Mouse (Mus musculus): ENCODE results near the gene Mrpl50.
"Not testable (repeated sequence)": the region's sequence is repeated elsewhere in the genome, so short reads cannot be mapped to it uniquely, and the experiment has no call there.

Gene Mrpl50

GRCm38 (mm10) chr4:49520572-49521340 lies at the start of gene Mrpl50, which contains the start of gene Zfp189:
Gene Mrpl50, minus strand, starts transcription at chr4:49521093.
Gene Zfp189, plus strand, starts transcription at chr4:49521176.
- peak; percentile 96 for DNase-seq

DNA sequence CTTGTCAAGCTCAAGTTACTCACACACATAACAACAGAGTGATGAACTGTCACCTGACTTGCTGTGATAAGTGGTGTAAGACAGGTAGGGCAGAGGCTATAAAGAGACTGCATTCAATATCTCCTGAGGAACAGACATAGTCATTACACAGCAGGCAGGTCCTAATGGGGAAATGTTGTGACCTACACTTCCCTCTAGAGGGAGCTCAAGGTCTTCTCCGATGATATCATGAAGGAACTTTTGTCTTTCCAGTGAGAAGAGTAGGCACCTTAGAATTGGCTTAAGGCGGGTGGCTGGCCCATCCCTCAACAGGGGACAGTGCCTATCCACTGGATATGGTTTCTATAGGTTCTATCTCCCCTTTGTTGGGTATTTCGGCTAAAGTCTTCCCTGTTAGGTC lies 46.7 kb upstream of the Mrpl50 start:
- DNase-seq, result peak; percentile 57

DNA sequence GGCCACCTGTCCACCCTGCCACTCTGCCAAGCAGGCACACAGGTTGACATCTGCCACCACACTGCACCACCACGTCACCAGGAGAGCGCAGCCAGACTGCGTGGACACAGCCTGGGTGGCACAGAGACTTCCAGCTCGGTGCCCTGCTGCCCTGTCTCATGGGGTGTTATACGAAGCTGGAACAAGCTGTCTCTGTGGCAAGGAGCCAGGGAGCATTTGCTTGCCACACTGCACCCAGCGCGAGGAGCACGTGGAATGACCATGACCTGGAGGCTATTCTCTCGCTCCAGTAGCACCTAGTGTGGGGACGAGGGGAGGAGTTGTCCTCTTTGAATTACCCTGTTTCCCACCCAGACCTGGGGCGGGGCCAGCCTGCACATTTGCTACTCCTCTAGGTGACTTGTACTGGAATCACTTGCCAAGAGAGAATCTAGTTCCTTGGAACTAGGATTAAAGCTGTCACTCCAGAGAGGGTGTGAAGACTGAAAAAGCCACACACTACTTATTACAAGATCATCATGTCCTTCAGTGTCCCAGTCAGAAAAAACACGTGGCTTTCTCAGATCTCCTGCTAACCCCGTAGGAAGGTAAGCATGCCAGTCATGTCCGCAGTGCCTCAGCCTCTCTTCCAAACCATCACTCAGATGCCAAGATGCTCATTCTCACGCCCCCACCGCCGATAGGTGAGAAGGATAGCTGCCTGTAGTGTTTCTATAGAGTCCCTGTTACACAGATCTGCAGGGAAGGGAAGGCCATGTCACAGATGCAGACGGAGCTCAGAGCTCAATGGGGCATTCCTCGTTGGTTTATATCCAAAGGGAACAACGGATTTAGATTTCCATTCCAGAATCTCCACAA lies 39.3 kb upstream of the Mrpl50 start:
- DNase-seq, result peak; percentile 90

DNA sequence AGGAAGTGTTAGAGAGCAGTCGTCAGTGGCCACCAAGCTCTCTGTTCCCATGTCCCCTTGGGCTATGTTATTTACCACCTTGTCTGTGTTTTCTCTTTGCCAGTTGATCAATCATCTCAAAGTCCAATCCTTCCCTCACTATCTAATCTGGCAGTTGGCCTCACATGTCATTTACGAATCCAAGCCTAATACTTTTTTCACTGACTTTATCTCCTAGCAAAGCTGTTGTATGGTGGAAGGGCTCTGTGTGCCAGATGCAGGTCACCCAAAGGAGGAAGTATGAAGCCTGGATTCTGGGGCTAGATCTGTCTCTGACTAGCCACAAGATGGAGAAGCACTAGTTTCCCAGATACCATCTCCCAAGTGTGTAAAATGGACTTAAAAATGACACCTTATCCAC lies 37.3 kb upstream of the Mrpl50 start:
- DNase-seq, result no peak

DNA sequence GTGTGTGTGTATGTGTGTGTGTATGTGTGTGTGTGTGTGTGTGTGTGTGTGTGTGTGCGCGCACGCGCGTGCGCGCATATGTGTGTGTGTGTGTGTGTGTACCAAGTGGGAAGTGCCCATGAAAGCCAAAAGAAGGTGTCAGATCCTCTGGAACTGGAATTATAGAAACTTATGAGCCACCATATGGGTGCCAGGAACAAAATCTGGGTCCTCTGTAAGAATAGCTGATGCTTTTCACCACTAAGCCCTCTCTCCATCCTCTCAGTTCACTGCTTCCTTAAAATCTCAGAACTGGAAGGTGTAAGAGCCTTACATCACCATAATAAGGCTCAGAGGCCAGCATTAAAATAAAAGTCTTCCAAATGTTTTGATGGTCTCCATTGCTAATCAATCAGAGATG lies 36.5 kb upstream of the Mrpl50 start:
- DNase-seq, result no peak

DNA sequence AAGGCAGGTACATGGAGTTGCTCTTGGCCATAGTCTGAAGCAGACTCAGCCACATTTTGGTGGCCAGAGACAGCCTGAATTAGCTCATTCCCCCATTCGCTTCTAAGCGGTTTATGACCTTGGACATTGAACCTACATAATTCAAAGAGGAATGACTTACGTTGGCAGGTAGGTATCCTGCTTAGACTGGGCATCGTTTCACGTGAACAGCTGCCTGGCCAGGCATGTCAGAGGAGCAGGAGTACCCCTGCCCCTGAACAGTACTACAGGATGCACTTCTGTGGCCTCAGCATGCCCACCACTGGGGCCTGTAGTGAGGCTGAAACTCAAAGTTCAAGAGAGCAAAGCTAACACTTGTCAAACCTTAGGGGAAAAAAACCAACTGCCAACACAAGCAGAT lies 32.5 kb upstream of the Mrpl50 start:
- no peak for DNase-seq

GRCm38 (mm10) chr4:49549383-49549782 lies 28.5 kb upstream of the Mrpl50 start, which contains the start of gene Aldob:
Gene Aldob, minus strand, starts transcription at chr4:49549546.
- no peak for DNase-seq

GRCm38 (mm10) chr4:49547544-49548219 lies 26.8 kb upstream of the Mrpl50 start:
- no peak for DNase-seq

DNA sequence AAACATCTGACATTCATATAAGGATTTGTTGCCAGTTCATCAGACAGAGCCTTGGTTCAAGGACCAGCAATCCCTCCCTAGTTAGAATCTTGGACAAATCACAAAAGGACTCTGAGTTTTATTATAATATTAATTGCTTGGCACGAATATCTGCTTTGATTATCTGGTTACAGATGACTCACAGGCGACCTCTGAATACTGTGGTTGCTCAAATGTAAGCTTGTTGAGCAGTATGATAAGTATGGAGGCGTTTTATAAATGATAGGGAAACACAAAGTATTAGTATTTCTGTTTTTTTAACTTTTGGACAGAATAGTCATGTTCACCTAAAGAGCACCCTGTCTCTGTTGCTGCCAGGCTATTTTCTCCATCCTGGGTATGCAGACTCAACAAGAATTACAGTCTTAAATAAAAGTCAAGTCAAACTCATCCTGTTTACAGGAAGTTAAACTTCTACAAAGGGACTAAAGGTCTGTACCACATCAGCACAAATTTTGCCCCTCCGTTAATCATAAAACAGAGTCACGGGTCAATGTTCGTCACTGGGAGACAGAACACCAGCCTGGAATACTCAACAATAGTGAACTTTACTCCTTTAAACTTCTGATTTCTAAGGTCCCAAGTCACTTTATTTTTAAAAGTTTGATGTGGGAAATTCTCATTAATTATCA lies 26.1 kb upstream of the Mrpl50 start:
- no peak for DNase-seq

DNA sequence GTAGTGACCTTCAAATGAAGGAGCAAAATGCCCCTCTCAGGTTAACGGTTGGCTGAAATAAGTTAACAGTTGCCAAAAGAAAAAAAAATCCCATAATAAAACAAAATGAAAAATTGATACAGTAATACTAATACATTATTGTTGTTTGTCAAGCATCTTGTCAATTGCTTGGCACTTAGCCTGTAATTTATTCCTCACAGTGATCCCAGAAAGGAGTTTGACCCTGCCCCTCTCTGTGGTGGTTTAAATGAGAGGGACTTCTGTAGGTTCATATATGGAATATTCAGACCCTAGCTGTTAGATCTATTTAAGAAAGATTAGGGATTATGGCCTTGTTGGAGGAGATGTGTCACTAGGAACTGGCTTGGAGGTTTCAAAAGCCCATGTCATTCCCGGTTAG lies 25.1 kb upstream of the Mrpl50 start:
- no peak for DNase-seq

DNA sequence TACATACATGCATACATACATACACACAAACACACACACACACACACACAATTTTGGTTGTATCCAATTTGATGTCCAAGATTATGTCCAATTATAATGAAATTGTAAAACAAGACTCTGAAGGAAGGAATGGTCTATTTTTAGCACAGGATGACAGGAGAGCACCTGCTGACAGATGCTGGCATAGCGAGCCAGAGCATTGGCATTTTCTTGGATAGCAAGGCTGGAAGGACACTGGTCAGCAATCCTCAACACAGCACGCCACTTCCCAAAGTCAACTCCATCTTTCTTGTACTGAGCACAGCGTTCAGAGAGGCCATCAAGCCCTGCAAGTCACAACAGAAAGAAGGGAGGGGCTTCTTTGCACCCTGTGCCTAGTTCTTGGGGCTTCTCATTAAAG lies 20.1 kb upstream of the Mrpl50 start:
- DNase-seq, result no peak

DNA sequence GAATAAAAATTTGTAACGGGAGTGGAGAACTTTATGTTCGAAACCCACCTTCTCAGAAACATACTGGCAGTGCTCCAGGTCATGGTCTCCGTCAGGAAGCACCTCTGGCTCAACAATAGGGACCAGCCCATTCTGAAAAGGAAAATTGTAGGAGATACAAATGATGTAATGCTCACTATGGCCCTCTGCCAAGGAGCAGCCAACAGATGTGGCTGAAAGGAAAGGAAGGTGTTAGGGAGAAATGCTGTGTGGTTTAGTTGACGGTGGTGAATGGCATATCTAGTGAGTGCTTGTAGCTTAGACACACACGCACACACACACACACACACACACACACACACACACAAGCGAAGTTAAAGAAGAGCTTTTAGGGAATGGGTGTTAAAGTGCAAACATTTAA lies 18.8 kb upstream of the Mrpl50 start:
- no peak for DNase-seq

- DNase-seq, result no peak
Observed at GRCm38 (mm10) chr4:49536671-49537070, 15.8 kb upstream of the Mrpl50 start.

- DNase-seq, result no peak
Observed at GRCm38 (mm10) chr4:49535675-49536294, 14.9 kb upstream of the Mrpl50 start.

GRCm38 (mm10) chr4:49535036-49535435 lies 14.1 kb upstream of the Mrpl50 start:
- DNase-seq, result no peak

DNA sequence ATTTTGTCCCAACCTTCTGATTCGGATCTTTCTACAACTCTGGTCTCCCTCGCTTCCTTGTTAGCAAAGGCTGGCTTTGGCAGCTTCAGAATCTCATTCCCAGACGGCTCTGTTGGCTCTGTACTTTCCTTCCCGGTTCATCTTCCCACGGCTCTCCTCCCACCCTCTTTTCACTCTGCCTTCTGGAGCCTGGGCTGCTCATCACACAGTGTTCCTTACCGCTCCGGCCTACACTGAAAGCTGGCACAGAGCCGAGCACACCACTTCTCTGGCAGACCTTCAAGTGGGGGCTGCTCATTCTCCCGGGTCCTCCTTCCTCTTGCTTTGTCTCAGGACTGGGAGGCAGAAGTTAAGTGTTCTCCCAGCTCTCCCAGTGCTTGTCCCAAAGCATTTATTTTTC lies 1.7 kb upstream of the Mrpl50 start:
- peak; percentile 47 for DNase-seq

- DNase-seq, result no peak
Observed at GRCm38 (mm10) chr4:49521346-49521745, 453 bp upstream of the Mrpl50 start.

GRCm38 (mm10) chr4:49519476-49519875 lies 1.4 kb downstream of the Mrpl50 start:
- no peak for DNase-seq

DNA sequence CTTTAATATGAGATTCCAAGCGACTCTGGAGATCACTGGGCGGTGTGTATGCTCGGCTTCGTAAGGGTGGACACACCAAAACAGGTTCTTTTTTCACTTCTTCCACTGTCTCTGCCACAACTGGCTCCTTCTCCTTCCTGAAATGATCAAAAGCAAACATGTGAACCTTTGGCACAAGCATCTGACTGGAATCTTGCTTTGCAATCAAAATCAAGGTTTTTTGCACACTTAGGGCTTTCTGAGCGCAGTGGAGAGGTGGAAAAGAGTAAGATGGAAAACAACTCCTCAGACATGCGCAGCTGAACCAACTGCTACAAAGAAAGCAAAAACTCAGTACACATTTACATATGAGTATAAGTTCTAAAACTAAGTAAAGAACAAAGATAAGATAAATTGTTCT lies 6.5 kb downstream of the Mrpl50 start:
- no peak for DNase-seq

DNA sequence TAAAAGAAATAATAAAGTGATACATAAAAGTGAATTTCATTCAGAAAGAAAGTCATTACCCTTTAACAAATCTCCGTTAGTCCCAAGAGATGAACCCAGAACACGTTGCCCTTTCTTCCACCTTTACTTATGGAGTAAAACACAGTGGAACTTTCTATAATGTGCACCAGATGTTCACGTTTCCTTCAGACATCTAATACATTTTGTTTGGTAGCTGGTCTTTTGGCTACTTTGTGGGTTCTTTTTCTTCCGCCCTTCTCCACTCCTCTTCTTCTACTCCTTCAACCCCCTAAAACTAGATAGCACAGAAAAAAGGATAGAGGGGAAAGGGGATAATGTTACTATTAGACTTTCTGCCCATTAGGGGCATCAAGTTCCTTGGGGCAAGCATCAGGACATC lies 8.3 kb downstream of the Mrpl50 start:
- no peak for DNase-seq

DNA sequence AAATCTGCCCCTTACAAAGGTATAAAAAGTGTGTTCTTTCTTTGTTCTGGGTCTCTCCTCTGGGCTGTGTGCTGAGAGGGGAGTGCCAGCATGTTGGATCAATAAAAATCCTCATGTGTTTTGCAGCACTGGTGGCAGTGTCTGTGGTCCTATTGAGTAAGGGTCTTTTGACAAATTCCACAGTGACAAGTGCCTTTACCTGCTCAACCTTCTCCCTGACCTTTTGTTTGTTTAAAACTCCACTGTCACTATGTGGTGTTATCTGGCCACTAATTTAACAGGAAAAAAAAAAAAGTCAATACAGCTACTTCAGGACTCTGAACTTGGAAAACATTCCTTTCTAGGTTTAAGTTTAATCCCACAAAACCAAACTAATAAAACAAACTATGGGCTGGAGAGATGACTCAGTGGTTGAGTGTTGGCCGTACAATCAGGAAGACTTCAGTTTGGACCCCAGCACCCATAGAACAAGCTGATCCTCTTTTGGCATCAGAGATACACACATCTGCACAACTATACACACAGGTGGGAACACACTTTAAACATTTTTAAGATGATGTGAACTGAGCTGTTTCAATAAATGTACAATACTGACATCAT lies 10.6 kb downstream of the Mrpl50 start:
- DNase-seq, result not testable (repeated sequence)

DNA sequence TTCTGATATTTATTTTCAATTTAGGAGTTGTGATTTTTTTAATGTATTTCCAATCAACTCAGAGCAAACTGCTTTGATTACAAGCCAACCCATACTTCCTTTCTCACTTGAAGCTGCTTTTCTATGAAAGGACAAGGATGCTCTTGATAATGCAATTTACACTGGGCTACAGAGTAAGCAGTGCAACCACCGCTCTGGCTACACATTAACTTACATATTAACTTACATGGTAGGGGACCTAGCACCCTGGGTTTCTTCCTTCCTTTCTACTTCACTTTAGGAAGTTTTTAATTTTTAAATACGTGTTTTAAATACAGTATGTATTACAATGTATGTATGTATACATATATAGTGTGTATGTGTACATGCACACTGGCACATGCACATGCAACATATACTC lies 11.7 kb downstream of the Mrpl50 start:
- no peak for DNase-seq
